Mouse (Mus musculus) spleen, postnatal 10 days (tissue): ENCODE results near the gene Tnnc1.

Source experiments
- DNase-seq, 2 experiments: peaks; one replicate each; pipeline ENCODE4 v3.0.0; 2021 to 2022; ENCODE audit warnings: low spot score in 2 of 2

Tnnc1 gene

DNA sequence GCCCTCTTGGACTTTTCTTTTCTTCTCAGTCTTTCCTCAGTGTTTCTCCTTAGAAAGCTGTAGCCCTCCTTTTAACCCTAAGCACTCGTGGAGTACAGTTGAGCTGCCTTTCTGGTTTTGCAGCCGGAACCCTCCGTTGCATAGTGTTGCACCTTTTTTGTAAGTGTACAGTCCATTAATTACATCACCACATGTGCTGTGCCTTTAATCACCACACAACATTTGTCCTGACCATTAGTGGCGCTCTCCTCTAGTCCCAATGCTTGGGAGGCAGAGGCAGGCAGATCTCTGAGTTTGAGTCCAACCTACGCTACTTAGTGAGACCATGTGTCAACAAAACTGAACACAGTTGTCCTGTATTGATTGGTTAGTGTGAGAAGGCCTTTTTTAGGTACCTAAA is 44.0 kb downstream of the Tnnc1 start:
- DNase-seq = peak in 1 of 2 experiments; percentile 12

DNA sequence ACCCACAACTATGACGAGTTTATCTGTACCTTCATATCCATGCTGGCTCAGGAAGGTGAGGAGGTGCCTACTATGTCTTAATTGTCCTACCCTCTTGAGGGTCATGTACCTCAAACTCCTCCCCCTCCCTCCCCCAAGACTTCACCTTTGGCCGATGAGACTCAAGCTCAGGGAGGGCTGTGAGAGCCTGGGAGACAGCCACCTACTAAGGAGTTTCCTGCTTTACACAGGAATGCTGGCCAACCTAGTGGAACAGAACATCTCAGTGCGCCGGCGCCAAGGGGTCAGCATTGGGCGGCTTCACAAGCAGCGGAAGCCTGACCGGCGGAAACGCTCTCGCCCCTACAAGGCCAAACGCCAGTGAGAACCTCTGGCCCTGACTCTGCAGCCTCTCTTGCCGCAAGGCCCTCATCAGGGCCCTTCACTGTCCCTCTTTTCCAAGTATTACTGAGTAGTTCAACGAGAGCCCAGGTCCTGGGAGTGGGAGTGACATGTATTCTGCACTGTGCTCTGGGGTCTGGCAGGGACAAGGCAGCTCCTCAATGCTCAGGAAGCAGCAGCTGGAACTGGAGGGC is 50.5 kb downstream of the Tnnc1 start:
- no peak for DNase-seq

GRCm38 (mm10) chr14:31260374-31260773 is 52.3 kb downstream of the Tnnc1 start:
- DNase-seq = no peak

DNA sequence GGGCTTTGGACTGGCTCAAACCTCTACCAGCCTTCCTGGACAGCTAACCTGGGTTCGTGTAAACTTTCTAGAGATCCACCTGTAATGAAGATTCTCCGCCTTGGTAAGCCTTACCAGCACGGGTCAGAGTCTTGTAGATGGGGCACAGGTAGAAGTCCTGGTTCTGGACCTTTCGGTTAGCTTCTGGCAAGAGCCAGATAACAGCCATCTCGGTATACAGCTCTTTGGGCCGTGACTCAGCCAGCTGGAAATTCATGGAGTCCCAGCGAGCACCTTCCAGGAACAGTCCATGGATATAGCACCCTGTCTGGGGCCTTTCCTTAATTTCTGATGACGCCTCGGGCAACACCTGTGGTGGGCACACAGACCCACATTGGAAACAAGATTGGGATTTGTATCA is 52.8 kb downstream of the Tnnc1 start:
- DNase-seq = no peak
